Mouse (Mus musculus) CH12.LX (cell line): ENCODE data around the gene Il1r1. TPM values are rescaled to one million over a fixed set of nuclear protein-coding genes. Genes with fewer than 3 reads are reported as not detected.

ENCODE experiments used
- DNase-seq: peaks from one replicate; pipeline ENCODE4 v3.0.0-alpha.2; 2013; ENCODE audit errors: extremely low read depth
- H3K27ac ChIP-seq: 2 replicates; pipeline ENCODE4 v1.5.1; 2012; ENCODE audit warnings: low read depth, mild to moderate bottlenecking, control low read depth, moderate library complexity; ENCODE audit not compliant: insufficient read depth
- H3K27me3 ChIP-seq: replicated peaks from 2 replicates; pipeline ENCODE3; 2012; ENCODE audit warnings: inconsistent platforms
- H3K36me3 ChIP-seq, 2 experiments: replicated peaks in 1 of 2; 2 replicates each; pipeline versions ENCODE3 to v1.6.1; 2012; ENCODE audit warnings: inconsistent platforms in 1 of 2, low read length in 1 of 2, mild to moderate bottlenecking in 1 of 2, mixed read lengths in 1 of 2, moderate library complexity in 1 of 2; ENCODE audit not compliant: control insufficient read depth in 1 of 2, insufficient read depth in 1 of 2
- H3K4me1 ChIP-seq, 2 experiments: 2 replicates each; pipeline ENCODE4 v1.6.1; 2012; ENCODE audit warnings: inconsistent platforms in 1 of 2, moderate library complexity in 1 of 2; ENCODE audit not compliant: insufficient read depth in 2 of 2, control insufficient read depth in 1 of 2
- H3K4me2 ChIP-seq: 2 replicates; pipeline ENCODE4 v1.6.1; 2012; ENCODE audit warnings: low read depth, mild to moderate bottlenecking, control low read depth; ENCODE audit not compliant: poor library complexity, insufficient read depth, severe bottlenecking
- H3K4me3 ChIP-seq, 3 experiments: fragments of 150-350 bp in 1 of 3; sonication (generic) in 1 of 3; replicated peaks in 1 of 3; 2 replicates each; pipeline versions ENCODE3 to v1.5.1; 2011 to 2012; ENCODE audit warnings: low read depth in 2 of 3, low read length in 2 of 3, mild to moderate bottlenecking in 2 of 3, moderate library complexity in 2 of 3, control low read depth in 1 of 3, improper control_type of control experiment in 1 of 3, inconsistent platforms in 1 of 3, mixed read lengths in 1 of 3; ENCODE audit not compliant: poor library complexity in 1 of 3
- H3K79me2 ChIP-seq: replicated peaks from 2 replicates; pipeline ENCODE4 v1.6.1; 2012; ENCODE audit warnings: mild to moderate bottlenecking, moderate library complexity; ENCODE audit not compliant: control insufficient read depth, poor library complexity, insufficient read depth, severe bottlenecking; ENCODE audit errors: extremely low read depth
- H3K9ac ChIP-seq: 2 replicates; pipeline ENCODE4 v1.6.1; 2012; ENCODE audit warnings: low read depth, mild to moderate bottlenecking, control low read depth, moderate library complexity; ENCODE audit not compliant: insufficient read depth
- H3K9me3 ChIP-seq: replicated peaks from 2 replicates; pipeline ENCODE3; 2012; ENCODE audit warnings: low read length, inconsistent platforms, mixed read lengths
- BHLHE40 ChIP-seq: IDR thresholded peaks from 2 replicates; pipeline ENCODE4 v1.6.1; 2011; ENCODE audit warnings: mild to moderate bottlenecking, low read depth, low read length, improper control_type of control experiment
- CHD1 ChIP-seq: IDR thresholded peaks from 2 replicates; pipeline ENCODE4 v1.6.1; 2012; ENCODE audit warnings: low read depth, low read length, improper control_type of control experiment, inconsistent platforms
- E2F4 ChIP-seq: IDR thresholded peaks from 2 replicates; pipeline ENCODE4 v1.6.1; 2011; ENCODE audit warnings: low read depth, low read length, improper control_type of control experiment; ENCODE audit not compliant: insufficient replicate concordance
- ETS1 ChIP-seq: conservative IDR thresholded peaks from 2 replicates; pipeline ENCODE4 v1.6.1; 2012; ENCODE audit warnings: low read depth, mild to moderate bottlenecking, inconsistent platforms, low read length, improper control_type of control experiment, moderate library complexity
- HCFC1 ChIP-seq: IDR thresholded peaks from 2 replicates; pipeline ENCODE4 v1.6.1; 2012; ENCODE audit warnings: low read depth, mild to moderate bottlenecking, inconsistent platforms, low read length, improper control_type of control experiment
- IRF4 ChIP-seq: IDR thresholded peaks from 2 replicates; pipeline ENCODE4 v1.6.1; 2014; ENCODE audit warnings: low read depth, mild to moderate bottlenecking, inconsistent platforms, low read length, improper control_type of control experiment
- JUN ChIP-seq: IDR thresholded peaks from 2 replicates; pipeline ENCODE4 v1.6.1; 2011; ENCODE audit warnings: low read depth, mild to moderate bottlenecking, low read length, improper control_type of control experiment, moderate library complexity; ENCODE audit not compliant: insufficient read depth
- JUND ChIP-seq: conservative IDR thresholded peaks from 2 replicates; pipeline ENCODE4 v1.6.1; 2011; ENCODE audit warnings: low read depth, low read length, improper control_type of control experiment
- MAFK ChIP-seq: IDR thresholded peaks from 2 replicates; pipeline ENCODE4 v1.6.1; 2011; ENCODE audit warnings: low read length, improper control_type of control experiment; ENCODE audit not compliant: insufficient replicate concordance
- MAX ChIP-seq: IDR thresholded peaks from 2 replicates; pipeline ENCODE4 v1.6.1; 2011; ENCODE audit warnings: low read length, improper control_type of control experiment
- PAX5 ChIP-seq: IDR thresholded peaks from 2 replicates; pipeline ENCODE4 v1.6.1; 2012; ENCODE audit warnings: low read length, inconsistent platforms, mixed read lengths
- RAD21 ChIP-seq: IDR thresholded peaks from 2 replicates; pipeline ENCODE4 v1.6.1; 2011; ENCODE audit warnings: low read depth, mild to moderate bottlenecking, low read length, improper control_type of control experiment, moderate library complexity
- SIN3A ChIP-seq: IDR thresholded peaks from 2 replicates; pipeline ENCODE4 v1.6.1; 2012; ENCODE audit warnings: low read length, improper control_type of control experiment, inconsistent platforms
- TCF12 ChIP-seq: IDR thresholded peaks from 2 replicates; pipeline ENCODE4 v1.6.1; 2014; ENCODE audit warnings: low read depth, mild to moderate bottlenecking, inconsistent platforms, low read length, improper control_type of control experiment
- dilution Hi-C: fragments of 300-500 bp; cut with MboI; formaldehyde crosslinking; loops from 2 replicates; pipeline ENCODE4 v1.14.3; 2020; ENCODE audit warnings: low sequenced_read_pairs; ENCODE audit not compliant: extremely low pct_unique_long_range_greater_than_20kb, extremely low pct_ligation_motif_present
- in situ Hi-C: fragments of 300-500 bp; cut with MboI; formaldehyde crosslinking; loops from 3 replicates; pipeline ENCODE4 v1.14.3; 2019; ENCODE audit warnings: low sequenced_read_pairs, low pct_ligation_motif_present, low pct_unique_long_range_greater_than_20kb, mixed read lengths
- polyA plus RNA-seq: library from polyadenylated mRNA; unstranded; fragments of >175 nt; gene quantifications from 2 replicates; pipeline ENCODE4 v1.2.1, GENCODE M21; 2012; ENCODE audit warnings: low read depth; ENCODE audit not compliant: insufficient read length
- total RNA-seq, 2 experiments: library from RNA; depleted of rRNA; stranded (reverse); fragments of 300-350 nt in 1 of 2; fragments of >200 nt in 1 of 2; gene quantifications; 2 replicates each; pipeline ENCODE4 v1.2.3; 2012 to 2014

The Il1r1 gene
- total and polyA plus RNA-seq, 3 experiments, result 0.04 TPM; not detected in 2

DNA sequence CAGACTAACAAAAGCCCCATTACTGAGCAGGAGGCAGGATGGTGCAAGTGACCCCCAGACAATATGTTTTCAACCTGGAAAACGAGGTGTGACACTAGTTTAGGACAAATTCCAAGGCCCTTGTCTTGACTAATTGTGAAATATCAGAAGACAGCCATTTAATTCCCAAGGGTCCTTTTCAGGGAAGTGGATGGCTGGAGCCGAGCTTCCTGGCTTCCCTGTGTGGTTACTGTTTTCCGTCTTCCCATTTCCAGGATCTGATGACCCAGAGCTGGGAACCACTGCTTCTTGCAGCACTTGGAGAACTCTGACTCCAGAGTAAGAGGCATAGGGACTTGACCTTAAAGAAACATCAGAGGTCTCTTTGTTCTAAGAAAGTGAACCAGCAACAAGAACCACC lies 43.2 kb upstream of the Il1r1 start:
- Histone ChIP-seq H3K4me1 (peaks cover 0 to 4% of the 10 kb centered on the region in 2 experiments; a peak in 1 of 4 replicates), H3K9ac (no peak overlapping the region), H3K27me3 (peaks cover 1% of the 10 kb centered on the region), H3K27ac (no peak overlapping the region), H3K79me2 (no peaks in the 10 kb centered on the region), H3K4me2 (no peak overlapping the region), H3K36me3 (peaks cover 0 to 2% of the 10 kb centered on the region in 2 experiments), H3K9me3 (peaks cover 2% of the 10 kb centered on the region), H3K4me3 (no peak overlapping the region)
- in situ Hi-C loops (no loop called here), dilution Hi-C loops (no loop called here)
- TF ChIP-seq IRF4 (no peak), MAFK (no peak), PAX5 (no peak), ETS1 (no peak)
- no peak for DNase-seq

GRCm38 (mm10) chr1:40183410-40183809 lies 41.5 kb upstream of the Il1r1 start:
- H3K4me2 ChIP-seq, result no peak overlapping the region
- H3K9me3 ChIP-seq, result no peaks in the 10 kb centered on the region
- no peak overlapping the region for H3K9ac ChIP-seq
- H3K27ac ChIP-seq, result no peak overlapping the region
- H3K36me3 ChIP-seq, result peaks cover 0 to 2% of the 10 kb centered on the region in 2 experiments
- no peak for DNase-seq
- TF ChIP-seq MAFK (no peak), RAD21 (no peak)
- TF ChIP-seq, all 38 proteins: peak for 0
- dilution Hi-C loops (no loop called here), in situ Hi-C loops (no loop called here)
- H3K4me1 ChIP-seq, result peaks cover 0 to 4% of the 10 kb centered on the region in 2 experiments; a peak in 1 of 4 replicates
- H3K27me3 ChIP-seq, result no peaks in the 10 kb centered on the region
- no peaks in the 10 kb centered on the region for H3K79me2 ChIP-seq
- H3K4me3 ChIP-seq, result no peak overlapping the region

DNA sequence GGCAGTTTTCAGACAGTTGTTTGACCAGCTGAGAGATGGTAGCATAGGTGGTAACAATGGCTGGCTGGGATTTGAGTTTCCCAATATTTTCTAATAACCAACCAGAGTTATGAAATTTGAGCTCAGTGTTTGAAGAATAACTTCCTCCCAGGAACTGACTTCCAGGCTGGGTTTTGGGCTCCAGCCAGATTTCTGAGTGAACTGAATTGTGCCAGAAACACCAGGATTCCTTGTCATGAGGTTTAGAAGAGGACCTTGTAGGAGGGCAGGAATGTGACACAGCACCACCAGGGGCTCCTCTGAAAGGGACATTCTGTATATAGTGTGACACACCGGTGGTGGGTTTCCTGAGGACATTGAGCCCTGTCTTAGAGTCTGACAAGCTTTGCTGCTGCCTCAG lies 36.9 kb upstream of the Il1r1 start:
- Histone ChIP-seq H3K4me2 (no peak overlapping the region), H3K27ac (no peak overlapping the region), H3K9me3 (no peaks in the 10 kb centered on the region), H3K4me3 (no peak overlapping the region), H3K27me3 (no peaks in the 10 kb centered on the region), H3K9ac (no peak overlapping the region), H3K79me2 (no peaks in the 10 kb centered on the region), H3K4me1 (peaks cover 0 to 4% of the 10 kb centered on the region in 2 experiments; a peak in 1 of 4 replicates), H3K36me3 (peaks cover 0 to 2% of the 10 kb centered on the region in 2 experiments)
- in situ Hi-C loops, result no loop called here
- dilution Hi-C loops, result no loop called here
- DNase-seq, result no peak
- TF ChIP-seq HCFC1, result no peak
- no peak for TF ChIP-seq E2F4
- TF ChIP-seq TCF12, result no peak
- TF ChIP-seq MAX, result no peak
- TF ChIP-seq MAFK, result no peak
- TF ChIP-seq PAX5, result no peak
- TF ChIP-seq SIN3A, result no peak
- TF ChIP-seq JUND, result no peak
- no peak for TF ChIP-seq BHLHE40
- no peak for TF ChIP-seq JUN
- no peak for TF ChIP-seq IRF4
- no peak for TF ChIP-seq CHD1
